Mouse (Mus musculus): ENCODE results near the gene Zdhhc24. TPM values are rescaled to one million over a fixed set of nuclear protein-coding genes. Genes with fewer than 3 reads are reported as not detected.
A peak's percentile ranks its signal among the peaks of the same experiment; 100 is the strongest.

Zdhhc24 gene
- polyA plus RNA-seq, 1 experiment from 2014 or later: 5.4 TPM

DNA sequence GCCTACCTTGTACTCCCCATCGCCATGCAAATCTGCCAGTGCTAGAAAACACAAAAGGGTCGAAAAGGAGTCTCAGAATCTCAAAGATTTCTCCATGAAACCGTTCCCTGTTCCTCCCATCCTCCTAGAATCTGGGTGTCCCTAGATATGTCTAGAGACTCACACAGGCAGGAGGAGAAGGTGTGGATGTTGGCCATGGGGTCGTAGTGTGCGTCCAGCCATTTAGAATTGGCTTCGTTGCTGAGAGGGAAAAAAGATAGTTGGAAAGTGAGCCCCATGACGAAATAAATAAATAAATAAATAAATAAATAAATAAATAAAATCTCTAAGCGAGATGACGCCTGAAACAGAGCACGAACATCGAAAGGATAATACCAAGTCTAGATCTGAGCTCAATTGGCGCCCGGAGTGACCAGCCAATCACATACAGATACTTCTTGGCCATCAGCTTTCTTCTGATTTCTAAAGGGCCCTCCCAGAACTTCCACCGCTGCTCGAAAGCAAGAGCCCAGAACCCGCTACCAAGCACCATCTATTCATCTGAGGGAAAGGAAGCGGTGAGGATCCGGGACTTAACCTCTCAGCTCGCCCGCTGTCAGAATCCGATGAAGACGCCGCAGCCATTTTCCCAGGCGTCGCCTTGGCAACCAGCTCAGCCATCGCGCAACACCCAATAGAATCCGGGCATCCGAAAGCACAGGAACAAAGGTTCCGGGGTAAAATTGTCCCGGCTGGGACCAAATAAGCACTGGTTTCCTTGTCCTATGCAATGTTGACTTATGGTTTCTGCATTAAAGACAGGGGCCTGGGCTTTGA, 27.7 kb downstream of the Zdhhc24 start, which contains the start of gene Bbs1:
Gene Bbs1, minus strand, starts transcription at position 650 of the 816 bp plus-strand sequence.
- peak within 1 kb of the TSS; percentile 63 for H3K9ac ChIP-seq (replicated peaks)
- ATAC-seq: peak; percentile 77
- no peak within 1 kb of the TSS for H3K27ac ChIP-seq (ENCODE audit: low read depth)

DNA sequence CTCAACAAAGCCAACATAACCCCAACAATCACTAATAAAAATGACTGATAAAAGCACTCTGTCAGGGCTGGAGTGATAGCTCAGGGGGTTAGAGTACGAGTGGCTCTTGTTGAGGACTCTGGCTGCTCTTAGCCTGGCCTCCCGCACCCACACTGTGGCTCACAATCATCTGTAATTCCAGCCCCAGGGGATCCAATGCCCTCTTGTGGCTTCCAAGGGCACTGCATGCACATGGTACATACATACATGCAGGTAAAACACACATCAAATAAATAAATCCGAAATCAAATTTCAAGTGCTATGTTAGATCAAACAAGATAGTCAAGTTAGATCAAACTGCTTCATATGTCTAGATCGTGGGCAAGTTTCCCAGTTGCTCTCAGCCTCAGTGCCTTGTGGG, 29.6 kb downstream of the Zdhhc24 start:
- Histone ChIP-seq H3K4me3 (ENCODE audit: low read depth, low read length) (no peak overlapping the region), H3K27me3 (ENCODE audit: insufficient read depth, low read length) (no peaks in the 10 kb centered on the region), H3K4me2 (ENCODE audit: low read depth, low read length) (no peak overlapping the region), H3K27ac (ENCODE audit: low read depth) (no peak overlapping the region), H3K9me3 (ENCODE audit: low read length) (no peaks in the 10 kb centered on the region), H3K4me1 (ENCODE audit: insufficient read depth) (peaks cover 7% of the 10 kb centered on the region), H3K9ac (replicated peaks) (no peak overlapping the region), H3K36me3 (replicated peaks; ENCODE audit: insufficient read depth, low read length) (peaks cover 33% of the 10 kb centered on the region)
- ATAC-seq (no peak), DNase-seq (peak; percentile 65)
- TF ChIP-seq EP300 (IDR thresholded peaks at IDR 0.05; ENCODE audit: low read depth) (no peak), CTCF (IDR thresholded peaks at IDR 0.05; ENCODE audit: low read depth) (peak; percentile 85)
- WGBS (ENCODE audit: insufficient replicate concordance): 84% methylated on average over 4 of the region's 4 CpGs

More for the DNA sequence above, 27.7 kb downstream of the Zdhhc24 start, which contains the start of gene Bbs1:
- DNase-seq: peak; percentile 86
- whole genome bisulfite sequencing (ENCODE audit: insufficient replicate concordance): 10% methylated on average over 31 of the region's 31 CpGs
- TF ChIP-seq EP300 (IDR thresholded peaks at IDR 0.05; ENCODE audit: low read depth): no peak
- no peak for TF ChIP-seq CTCF (IDR thresholded peaks at IDR 0.05; ENCODE audit: low read depth)
- Histone ChIP-seq H3K36me3 (replicated peaks; ENCODE audit: insufficient read depth, low read length) (peaks cover 25% of the 10 kb centered on the region; the same call in 1 of the 2 replicates), H3K4me3 (ENCODE audit: low read depth, low read length) (peak within 1 kb of the TSS; percentile 74), H3K27me3 (ENCODE audit: insufficient read depth, low read length) (no peaks in the 10 kb centered on the region), H3K4me1 (ENCODE audit: insufficient read depth) (peaks cover 7% of the 10 kb centered on the region), H3K9me3 (ENCODE audit: low read length) (no peaks in the 10 kb centered on the region), H3K4me2 (ENCODE audit: low read depth, low read length) (peak within 1 kb of the TSS; percentile 93)

DNA sequence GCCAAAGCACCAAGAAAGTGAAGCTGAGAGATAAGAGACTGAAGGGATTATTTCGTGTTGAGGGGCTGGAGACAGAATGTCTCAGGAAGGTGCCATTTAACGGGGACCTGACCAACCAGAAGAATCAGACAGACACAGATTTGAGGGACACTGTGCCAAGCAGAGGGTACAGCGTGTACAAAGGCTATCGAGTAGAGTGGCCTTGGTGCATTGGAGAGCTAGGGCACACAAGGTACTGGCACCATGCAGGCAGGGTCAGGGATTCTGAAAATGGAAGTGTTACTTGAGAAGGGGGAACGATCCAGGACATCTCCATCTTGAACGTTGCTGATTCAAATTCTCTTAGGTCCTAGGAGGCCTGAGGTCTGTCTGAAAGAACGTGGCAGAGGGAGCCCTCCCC, 30.9 kb downstream of the Zdhhc24 start:
- Histone ChIP-seq H3K9me3 (ENCODE audit: low read length) (no peaks in the 10 kb centered on the region), H3K4me2 (ENCODE audit: low read depth, low read length) (no peak overlapping the region), H3K36me3 (replicated peaks; ENCODE audit: insufficient read depth, low read length) (peaks cover 46% of the 10 kb centered on the region), H3K4me3 (ENCODE audit: low read depth, low read length) (no peak overlapping the region), H3K4me1 (ENCODE audit: insufficient read depth) (peaks cover 7% of the 10 kb centered on the region), H3K9ac (replicated peaks) (no peak overlapping the region), H3K27me3 (ENCODE audit: insufficient read depth, low read length) (no peaks in the 10 kb centered on the region), H3K27ac (ENCODE audit: low read depth) (no peak overlapping the region)
- 82% methylated on average over 7 of the region's 7 CpGs for WGBS (ENCODE audit: insufficient replicate concordance)
- ATAC-seq (no peak), DNase-seq (no peak)
- TF ChIP-seq EP300 (IDR thresholded peaks at IDR 0.05; ENCODE audit: low read depth) (no peak), CTCF (IDR thresholded peaks at IDR 0.05; ENCODE audit: low read depth) (no peak)

DNA sequence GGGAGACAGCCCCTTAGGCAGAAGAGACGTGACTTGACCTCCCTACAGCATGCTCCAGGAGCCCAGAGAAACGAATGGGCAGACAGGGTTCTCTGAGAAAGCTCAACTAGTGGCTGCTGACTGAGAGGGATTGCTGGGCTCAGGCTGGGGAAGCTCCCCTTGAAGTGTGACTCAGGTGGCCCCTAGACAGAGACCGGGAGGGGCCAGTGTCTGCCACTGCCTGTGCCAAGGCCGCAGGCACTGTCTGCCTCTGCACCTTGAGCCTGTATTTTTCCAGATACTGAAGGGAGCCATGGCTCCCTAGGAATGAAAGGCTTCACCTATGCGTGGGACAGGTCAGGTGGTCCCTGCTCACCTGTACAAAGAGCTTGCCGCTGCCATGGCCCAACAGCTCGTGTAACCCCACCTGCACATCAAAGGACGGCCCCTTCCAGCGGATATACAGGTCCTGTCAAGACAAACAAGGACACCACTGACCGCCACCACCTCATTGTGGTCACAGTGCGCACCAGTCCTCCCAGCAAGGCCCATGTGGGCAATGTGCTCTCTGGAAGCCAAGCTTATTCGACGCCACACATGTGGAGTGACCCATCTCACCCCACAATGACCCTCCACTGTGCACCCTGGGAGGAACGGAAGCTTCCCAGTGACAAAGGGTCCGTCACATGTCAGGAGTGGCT, 37.6 kb downstream of the Zdhhc24 start:
- Histone ChIP-seq H3K4me2 (ENCODE audit: low read depth, low read length) (no peak overlapping the region), H3K4me3 (ENCODE audit: low read depth, low read length) (no peak overlapping the region), H3K4me1 (ENCODE audit: insufficient read depth) (no peaks in the 10 kb centered on the region), H3K9me3 (ENCODE audit: low read length) (no peaks in the 10 kb centered on the region), H3K36me3 (replicated peaks; ENCODE audit: insufficient read depth, low read length) (peaks cover 73% of the 10 kb centered on the region), H3K9ac (replicated peaks) (no peak overlapping the region), H3K27ac (ENCODE audit: low read depth) (no peak overlapping the region), H3K27me3 (ENCODE audit: insufficient read depth, low read length) (no peaks in the 10 kb centered on the region)
- DNase-seq (no peak), ATAC-seq (no peak)
- WGBS (ENCODE audit: insufficient replicate concordance): 83% methylated on average over 15 of the region's 15 CpGs
- TF ChIP-seq EP300 (IDR thresholded peaks at IDR 0.05; ENCODE audit: low read depth): no peak
- no peak for TF ChIP-seq CTCF (IDR thresholded peaks at IDR 0.05; ENCODE audit: low read depth)

DNA sequence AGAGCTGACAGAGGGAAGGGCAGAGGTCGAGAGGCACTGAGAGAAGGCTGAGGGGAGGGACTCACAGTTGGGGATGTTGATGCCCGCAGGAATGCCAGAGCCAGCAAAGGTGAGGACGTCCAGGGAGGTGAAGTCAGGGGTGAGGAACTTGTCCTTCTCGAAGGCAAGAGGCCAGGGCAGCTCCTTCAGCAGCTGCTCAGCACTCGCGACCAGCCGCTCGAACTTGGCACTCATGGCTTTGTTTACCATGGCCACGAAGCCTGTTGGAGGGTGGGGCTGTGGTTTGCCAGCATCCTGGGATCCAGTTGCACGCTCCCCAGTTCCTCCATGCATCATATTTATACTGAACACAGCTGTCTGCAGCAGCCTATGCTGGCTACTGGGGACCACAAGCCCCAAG, 38.4 kb downstream of the Zdhhc24 start:
- 74% methylated on average over 10 of the region's 10 CpGs for WGBS (ENCODE audit: insufficient replicate concordance)
- Histone ChIP-seq H3K9me3 (ENCODE audit: low read length) (no peaks in the 10 kb centered on the region), H3K27ac (ENCODE audit: low read depth) (no peak overlapping the region), H3K27me3 (ENCODE audit: insufficient read depth, low read length) (no peaks in the 10 kb centered on the region), H3K9ac (replicated peaks) (no peak overlapping the region), H3K4me2 (ENCODE audit: low read depth, low read length) (no peak overlapping the region), H3K36me3 (replicated peaks; ENCODE audit: insufficient read depth, low read length) (peaks cover 73% of the 10 kb centered on the region), H3K4me1 (ENCODE audit: insufficient read depth) (no peaks in the 10 kb centered on the region), H3K4me3 (ENCODE audit: low read depth, low read length) (no peak overlapping the region)
- TF ChIP-seq EP300 (IDR thresholded peaks at IDR 0.05; ENCODE audit: low read depth) (no peak), CTCF (IDR thresholded peaks at IDR 0.05; ENCODE audit: low read depth) (no peak)
- DNase-seq (no peak), ATAC-seq (no peak)

DNA sequence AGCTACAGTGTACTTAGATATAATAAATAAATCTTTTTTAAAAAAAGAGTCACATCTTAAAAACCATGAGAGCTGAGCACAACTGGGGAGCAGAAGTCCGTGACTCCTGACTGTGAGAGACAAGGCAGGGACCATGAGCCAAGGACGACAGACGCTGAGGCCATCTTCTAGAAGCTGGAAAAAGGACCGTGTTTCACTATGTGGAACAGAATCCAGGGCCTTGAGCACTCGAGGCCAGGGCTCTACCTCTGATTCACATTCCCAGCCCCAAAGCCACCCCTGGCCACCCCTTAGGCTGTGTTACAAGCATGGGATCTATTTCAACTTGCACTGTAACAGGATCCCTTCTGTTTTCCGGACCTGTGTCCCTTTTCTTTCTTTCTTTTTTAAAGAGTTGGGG, 41.2 kb downstream of the Zdhhc24 start:
- 83% methylated on average over 6 of the region's 6 CpGs for WGBS (ENCODE audit: insufficient replicate concordance)

More for the DNA sequence above, 41.2 kb downstream of the Zdhhc24 start:
- Histone ChIP-seq H3K9ac (replicated peaks) (no peak overlapping the region), H3K9me3 (ENCODE audit: low read length) (no peaks in the 10 kb centered on the region), H3K27me3 (ENCODE audit: insufficient read depth, low read length) (no peaks in the 10 kb centered on the region), H3K4me3 (ENCODE audit: low read depth, low read length) (no peak overlapping the region), H3K4me1 (ENCODE audit: insufficient read depth) (no peaks in the 10 kb centered on the region), H3K27ac (ENCODE audit: low read depth) (no peak overlapping the region), H3K36me3 (replicated peaks; ENCODE audit: insufficient read depth, low read length) (peaks cover 76% of the 10 kb centered on the region), H3K4me2 (ENCODE audit: low read depth, low read length) (no peak overlapping the region)
- ATAC-seq (no peak), DNase-seq (no peak)
- TF ChIP-seq EP300 (IDR thresholded peaks at IDR 0.05; ENCODE audit: low read depth): no peak
- TF ChIP-seq CTCF (IDR thresholded peaks at IDR 0.05; ENCODE audit: low read depth): no peak
